Mouse (Mus musculus): ENCODE results near the gene Rgs12.

DNA sequence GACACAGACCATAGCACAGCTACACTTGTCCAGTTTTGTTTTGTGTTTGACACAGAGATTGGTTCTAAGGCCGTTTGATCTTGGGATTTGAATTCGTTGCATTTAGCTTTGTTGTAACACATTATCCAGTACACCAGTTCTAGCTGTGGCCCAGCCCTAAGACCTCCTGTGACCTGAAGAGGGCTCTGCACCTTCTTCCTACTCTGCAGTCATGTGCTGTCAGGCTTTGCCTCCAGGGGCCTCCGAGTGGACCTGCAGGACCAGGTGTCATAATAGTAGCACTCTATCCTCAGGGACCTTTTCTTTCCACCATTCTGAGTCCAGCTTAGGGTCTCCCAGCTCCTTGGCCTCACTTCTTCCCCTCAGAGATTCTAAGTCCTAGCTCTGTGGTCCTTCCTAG lies 23.2 kb downstream of the Rgs12 start:
- TF ChIP-seq CTCF (IDR thresholded peaks at IDR 0.05) (peak; percentile 21; the same call in 1 of the 2 replicates), EP300 (IDR thresholded peaks at IDR 0.05; ENCODE audit: insufficient read depth, low read depth, low read length) (no peak)

All from heart, adult 2 months (tissue).